Mouse (Mus musculus): ENCODE results near the gene Tcfl5.

Tcfl5 gene

DNA sequence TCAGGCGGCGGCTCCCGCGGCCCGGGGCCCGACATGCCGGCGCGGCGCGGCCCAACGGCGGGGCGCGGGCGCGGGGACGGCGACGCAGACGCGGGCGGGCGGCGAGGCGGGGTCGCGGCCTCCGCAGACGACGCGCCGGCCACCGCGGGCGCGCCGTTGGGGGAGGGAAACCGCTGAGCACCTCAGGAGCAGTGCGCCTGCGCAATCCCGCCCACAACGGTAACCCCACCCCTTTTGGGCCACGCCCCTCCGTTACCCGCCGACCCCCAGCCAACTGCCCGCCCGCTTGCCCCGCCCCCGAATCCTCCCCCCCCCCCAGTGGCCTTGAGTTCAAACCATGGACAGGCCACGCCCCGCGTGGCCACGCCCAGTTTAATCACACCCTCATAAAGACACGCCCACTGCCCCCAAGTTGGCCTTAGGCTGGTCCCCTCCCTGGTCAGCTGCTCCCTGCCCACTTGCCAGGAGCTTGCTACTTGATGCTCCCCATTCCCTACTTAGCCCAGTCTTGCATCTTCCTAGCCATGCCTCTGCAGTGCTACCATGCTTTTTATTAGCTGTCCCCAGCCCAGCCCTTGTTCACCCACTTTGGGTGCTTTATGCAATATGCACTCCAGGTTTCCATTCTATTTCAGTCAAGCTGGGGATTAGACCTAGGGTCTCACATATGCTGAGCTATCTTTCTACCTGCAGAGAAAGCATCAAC, at the start of gene Tcfl5:
Gene Tcfl5, minus strand, starts transcription at position 154 of the 706 bp plus-strand sequence.
- DNase-seq (ENCODE audit: low spot score in 2 of 2), result no peak

DNA sequence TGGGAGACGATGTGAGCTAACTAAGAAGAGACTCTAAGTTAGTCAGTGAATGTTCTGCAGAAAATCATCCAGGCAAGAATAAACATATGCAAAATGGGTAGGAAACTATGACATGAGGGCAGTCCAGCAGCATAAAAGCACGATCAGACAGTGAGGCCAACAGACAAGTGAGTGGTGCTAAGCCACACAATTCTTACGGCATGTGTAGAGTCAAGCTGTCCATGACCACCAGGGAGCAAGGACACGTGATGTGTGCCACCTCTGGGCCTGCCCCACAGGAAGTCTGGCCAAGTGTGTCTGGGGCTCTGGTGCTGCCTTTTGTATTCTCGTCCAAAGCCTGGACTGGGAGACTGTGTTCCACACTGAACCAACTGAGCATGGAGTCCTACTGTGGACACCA, 47.3 kb upstream of the Tcfl5 start:
- DNase-seq (ENCODE audit: low spot score in 2 of 2), result no peak

DNA sequence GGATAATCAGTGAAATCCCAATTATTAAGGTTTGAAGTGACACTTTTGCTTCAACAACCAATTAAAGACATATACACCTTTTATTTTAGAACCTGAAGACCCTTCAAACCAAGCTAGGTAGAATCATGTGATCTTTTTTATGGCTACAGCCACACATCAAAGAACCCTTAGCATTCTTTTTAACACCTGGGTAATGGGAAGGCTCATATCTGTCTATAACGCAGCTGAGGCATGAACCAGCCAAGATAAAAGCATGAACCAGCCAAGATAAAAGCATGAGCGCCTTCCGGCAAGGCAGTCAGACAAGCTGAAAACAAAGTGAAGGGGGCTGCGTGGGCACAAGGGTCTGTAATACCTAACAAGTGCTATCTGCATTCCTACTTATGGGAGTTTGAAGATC, 41.5 kb upstream of the Tcfl5 start:
- DNase-seq (ENCODE audit: low spot score in 2 of 2), result no peak

DNA sequence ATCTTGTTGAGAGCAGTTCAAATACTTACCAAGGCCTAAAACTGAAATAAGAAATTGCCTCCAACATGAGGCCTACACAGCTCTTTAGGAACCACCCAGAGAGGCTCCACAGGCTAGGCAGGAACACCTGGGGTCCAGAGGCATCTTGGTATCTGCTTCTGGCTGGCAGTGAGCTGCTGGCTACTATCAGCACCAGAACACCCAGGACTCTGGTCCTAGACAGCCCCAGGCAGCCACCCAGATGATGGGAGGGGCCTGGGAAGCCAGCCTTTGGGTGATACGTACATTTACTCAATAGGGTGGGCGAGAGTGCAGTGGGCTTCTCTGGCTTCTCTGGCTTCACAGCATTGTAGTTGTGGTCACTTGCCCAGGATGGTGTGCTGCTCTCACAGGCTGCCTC, 41.0 kb upstream of the Tcfl5 start:
- DNase-seq (ENCODE audit: low spot score in 2 of 2), result no peak

DNA sequence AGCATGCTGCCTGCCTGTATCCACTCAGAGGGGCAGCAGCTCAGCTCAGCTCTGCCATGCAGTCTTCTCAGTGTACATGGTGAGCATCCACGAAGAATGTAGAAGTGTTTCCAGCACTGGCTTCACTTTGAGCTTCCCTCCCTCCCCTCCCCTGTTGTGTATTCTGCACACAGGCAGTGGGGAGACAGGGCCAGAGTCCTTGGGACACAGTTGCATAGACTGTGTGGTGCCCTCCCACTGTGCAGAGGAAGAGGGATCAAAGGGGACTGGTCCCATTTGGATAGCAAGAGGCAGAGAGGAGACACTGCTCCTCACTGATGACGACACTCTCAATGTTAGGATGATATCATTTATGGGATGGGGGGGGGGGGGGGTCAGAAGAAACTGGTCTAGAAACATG, 38.7 kb upstream of the Tcfl5 start:
- DNase-seq (ENCODE audit: low spot score in 2 of 2), result no peak

DNA sequence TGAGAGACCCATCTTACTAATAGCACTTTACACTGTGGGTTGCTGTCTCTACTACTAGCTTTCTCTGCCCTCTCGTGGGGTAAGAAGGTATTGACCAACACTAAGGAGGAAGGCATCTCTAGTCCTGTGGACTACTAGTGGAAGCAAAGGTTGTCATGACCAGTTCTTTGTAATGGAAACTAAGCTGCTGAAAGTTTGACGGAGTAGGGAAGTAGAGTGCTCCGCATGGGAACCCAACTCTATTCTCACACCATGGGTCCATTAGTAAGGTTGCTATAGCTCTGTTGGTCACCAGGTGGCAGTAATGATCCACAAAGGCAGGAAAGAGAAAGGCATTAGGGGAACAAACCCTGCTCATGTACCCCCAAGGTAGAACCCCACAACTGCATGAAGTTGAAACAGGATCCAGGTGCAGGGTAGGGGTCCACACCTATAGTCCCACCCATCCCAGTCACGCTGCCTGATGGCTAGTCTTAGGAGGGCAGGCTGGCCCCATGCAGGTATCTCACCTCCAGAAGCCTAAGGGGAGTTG, 36.2 kb upstream of the Tcfl5 start:
- peak in 1 of 2 experiments; percentile 56 for DNase-seq (ENCODE audit: low spot score in 2 of 2)

DNA sequence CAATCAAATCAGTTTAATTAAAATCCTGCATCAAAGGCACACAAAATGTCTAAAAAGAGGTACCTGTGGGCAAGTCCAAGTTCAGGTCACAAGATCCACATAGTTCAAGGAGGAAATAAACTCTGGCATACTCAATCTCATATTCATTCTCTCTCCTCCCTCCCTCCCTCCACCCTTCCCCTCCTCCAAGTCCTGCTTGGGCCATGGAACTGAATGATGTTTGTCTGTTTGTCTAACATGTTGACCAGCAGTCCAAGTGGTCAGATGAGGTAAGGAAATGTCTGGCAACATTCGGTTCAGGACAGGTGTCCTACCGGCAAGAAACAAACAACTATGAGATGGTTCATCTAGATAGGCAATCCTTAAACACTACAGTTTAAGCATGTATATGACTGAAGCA, 34.2 kb upstream of the Tcfl5 start:
- DNase-seq (ENCODE audit: low spot score in 2 of 2), result no peak

DNA sequence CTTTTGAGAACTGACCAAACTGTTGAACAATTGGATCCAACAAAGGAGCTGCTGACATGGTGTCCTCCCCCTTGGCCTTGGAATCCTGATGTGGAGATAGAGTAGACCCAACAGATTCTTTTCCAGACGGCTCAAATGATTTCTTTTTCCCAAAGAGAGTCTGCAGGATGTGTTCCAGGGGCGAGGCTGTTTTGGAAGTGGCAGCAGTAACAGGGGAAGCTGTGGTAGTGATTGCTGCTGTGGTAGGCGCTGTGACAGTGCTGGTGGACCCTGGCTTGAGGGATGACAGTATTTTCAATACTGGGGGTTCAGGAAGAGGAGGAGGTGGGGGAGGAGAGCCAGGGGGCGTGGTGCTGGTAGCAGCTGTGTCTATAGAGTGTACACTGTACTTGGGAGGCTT, 19.5 kb upstream of the Tcfl5 start:
- no peak for DNase-seq (ENCODE audit: low spot score in 2 of 2)

DNA sequence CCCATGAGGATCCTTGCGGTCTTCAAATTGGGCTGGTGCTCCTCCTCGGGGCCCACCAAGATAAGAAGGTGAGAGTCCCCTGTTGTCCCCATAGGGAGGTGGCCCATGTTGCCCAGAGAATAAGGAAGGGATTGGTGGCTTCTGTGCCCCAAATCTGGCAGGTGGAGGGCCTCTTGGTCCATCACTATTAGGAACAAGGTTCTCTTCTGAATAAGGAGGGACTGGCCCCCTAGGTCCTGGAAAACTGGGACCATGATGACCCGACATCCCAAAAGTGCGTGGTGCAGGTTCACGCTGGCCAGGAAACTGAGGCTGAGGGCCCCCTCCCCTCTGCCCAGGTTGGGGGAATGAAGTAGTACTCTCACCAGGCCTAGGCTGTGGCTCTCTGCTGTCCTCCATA, 18.0 kb upstream of the Tcfl5 start:
- DNase-seq (ENCODE audit: low spot score in 2 of 2), result no peak

DNA sequence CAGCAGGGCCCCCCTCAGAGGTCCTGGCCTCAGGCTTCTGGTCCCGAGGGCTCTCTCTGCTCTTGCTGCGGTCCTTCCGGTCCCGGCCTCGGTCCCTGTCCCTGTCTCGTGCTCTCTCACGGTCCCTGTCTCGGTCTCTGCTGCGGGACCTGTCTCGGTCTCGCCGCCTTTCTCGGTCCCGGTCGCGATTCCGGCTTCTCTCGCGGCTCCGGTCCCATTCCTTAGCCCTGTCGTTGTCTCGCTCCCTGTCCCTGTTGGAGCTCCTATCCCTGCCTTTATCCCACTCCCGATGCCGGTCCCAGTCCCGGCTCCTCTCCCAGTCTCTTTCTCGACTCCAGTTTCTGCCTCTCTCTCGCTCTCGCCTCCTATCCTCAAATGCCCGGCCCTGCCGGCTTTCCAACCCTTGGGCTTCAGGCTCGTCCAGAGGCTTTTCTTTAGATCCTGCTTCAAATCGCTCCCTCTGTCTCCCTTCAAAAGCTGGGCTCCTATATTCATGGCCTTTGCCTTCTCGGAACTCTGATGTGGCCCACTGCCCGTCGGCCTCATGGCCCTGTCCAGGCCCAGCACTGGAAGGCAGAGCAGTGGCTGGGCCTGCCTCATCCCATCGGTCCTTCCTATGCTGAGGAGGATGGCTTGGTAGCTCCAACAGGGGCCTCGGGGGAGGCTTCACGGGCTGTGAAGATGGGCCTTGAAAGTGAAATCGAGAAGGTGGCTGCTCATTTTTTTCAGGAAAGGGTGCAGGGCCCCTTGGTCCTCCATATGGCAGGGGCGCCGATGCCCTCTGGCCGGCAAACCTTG, 17.0 kb upstream of the Tcfl5 start:
- no peak for DNase-seq (ENCODE audit: low spot score in 2 of 2)

DNA sequence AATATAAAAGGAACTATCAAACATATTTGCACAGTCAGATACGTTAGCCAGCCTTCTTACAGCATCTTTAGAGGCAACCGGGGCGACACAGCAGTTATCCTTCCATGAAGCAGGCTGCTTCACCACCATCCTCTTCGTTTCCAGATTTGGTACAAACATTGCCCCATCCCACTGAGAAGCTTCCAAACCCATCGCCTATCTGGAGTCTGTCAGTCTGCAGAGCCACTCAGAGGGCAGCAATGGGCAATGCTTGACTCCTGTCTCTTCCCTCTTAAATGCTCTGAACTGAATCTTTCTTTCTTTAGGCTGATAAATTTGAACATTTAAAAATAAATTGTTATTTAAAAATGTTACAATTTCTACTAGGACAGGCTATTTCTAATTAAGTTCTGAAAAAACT, 15.9 kb upstream of the Tcfl5 start:
- no peak for DNase-seq (ENCODE audit: low spot score in 2 of 2)

DNA sequence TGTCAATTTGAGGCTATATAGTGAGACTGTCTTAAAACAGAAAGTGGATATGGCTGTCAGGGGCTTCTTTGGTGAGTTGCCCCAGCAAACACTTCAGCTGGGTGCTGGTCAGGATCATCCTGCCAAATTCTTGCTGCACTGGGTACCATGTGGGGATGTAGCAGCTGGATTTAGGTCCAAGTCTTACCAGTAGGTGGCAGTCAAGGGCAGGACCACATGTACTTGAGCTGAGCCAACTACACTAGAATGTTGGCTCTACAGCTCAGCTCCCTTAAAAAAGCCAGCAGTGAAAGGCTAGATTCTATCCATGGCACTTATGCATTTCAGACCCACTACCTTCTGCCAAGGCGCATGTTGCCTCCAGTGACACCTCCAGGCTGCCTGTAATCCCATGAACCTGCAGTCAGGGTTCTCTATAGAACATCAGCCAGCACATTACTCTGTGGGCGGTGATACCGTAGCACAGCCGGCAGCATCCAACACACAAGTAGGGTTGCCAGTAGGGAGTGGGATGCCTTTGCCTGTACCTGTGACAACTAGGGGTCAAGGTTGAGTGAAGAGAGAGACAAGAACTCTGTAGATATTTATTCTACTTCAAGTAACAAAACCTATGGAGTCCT, 15.0 kb upstream of the Tcfl5 start:
- DNase-seq (ENCODE audit: low spot score in 2 of 2), result peak; percentile 55 to 77

DNA sequence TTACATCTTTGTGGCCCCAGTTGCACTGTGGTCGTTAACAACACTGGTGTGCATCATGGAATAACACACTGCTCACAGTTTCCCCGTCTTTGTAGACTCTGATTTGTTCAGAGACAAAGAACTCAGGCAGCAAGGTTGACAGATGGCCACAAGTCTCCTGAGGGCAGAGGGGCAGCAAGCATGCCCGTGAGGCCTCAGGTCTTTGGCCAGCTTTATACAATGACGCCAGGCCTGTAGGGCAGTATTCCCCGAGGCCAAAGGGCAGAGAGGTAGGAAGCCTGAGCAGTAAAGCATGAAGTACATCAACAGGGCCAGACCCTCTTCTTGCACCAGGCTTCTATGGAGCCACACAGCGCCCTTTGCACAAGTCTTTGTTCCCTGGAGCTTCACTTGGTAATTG, 12.6 kb upstream of the Tcfl5 start:
- no peak for DNase-seq (ENCODE audit: low spot score in 2 of 2)

DNA sequence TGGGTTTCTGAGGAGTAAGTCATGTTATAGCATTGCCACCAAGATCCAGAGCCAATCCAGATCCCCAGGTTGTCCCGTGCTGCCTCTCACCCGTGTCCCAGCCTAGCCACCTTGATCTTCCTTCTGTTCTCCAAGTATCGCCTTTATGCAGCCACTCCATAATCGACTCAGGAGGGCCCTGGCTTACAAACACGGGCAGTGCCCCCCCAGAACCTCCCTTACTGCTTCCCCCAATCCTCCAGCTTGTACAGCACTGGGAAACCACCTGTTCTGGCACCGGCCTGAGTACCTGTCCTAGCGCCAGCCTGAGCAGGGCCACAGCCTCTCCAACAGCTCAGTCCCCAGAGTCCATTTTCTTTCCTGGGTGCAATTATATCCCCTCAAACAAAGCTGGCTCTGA, 12.2 kb upstream of the Tcfl5 start:
- no peak for DNase-seq (ENCODE audit: low spot score in 2 of 2)

DNA sequence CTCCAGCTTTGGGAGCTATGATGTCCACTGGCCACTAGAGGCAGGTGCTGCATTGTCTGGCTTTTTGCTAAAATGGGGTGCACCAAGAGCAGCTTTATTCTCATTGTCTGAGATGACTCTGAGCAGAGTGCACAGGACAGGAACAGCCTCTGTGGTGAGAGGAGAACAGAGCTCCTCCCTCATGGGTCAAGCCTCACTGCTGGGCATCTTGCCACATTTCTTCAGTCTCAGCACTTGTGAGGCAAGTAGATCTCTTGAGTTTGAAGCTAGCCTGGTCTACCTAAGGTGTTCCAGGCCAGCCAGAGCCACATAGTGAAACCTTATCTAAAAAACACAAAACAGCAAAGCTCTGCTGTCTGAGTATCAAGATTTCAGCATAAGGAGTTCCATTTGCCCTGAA, 4.3 kb upstream of the Tcfl5 start:
- DNase-seq (ENCODE audit: low spot score in 2 of 2), result no peak

DNA sequence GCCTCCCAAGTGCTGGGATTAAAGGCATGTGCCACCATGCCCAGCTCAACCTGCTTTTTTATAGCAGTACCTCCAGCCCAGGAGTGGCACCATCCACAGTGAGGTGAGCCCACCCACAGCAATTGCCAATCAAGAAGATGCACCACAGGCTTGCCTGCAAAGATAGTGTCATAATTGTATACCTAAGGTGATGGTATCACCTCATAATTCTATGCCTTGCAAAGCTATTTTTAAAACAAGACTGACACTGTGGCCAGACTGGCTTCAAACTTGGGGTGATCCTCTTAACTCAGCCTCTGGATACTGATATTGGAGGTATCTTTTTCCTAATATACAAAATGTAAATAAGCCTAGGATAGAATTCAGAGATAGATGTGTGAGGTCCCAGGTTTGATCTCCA, 1.1 kb upstream of the Tcfl5 start:
- no peak for DNase-seq (ENCODE audit: low spot score in 2 of 2)

DNA sequence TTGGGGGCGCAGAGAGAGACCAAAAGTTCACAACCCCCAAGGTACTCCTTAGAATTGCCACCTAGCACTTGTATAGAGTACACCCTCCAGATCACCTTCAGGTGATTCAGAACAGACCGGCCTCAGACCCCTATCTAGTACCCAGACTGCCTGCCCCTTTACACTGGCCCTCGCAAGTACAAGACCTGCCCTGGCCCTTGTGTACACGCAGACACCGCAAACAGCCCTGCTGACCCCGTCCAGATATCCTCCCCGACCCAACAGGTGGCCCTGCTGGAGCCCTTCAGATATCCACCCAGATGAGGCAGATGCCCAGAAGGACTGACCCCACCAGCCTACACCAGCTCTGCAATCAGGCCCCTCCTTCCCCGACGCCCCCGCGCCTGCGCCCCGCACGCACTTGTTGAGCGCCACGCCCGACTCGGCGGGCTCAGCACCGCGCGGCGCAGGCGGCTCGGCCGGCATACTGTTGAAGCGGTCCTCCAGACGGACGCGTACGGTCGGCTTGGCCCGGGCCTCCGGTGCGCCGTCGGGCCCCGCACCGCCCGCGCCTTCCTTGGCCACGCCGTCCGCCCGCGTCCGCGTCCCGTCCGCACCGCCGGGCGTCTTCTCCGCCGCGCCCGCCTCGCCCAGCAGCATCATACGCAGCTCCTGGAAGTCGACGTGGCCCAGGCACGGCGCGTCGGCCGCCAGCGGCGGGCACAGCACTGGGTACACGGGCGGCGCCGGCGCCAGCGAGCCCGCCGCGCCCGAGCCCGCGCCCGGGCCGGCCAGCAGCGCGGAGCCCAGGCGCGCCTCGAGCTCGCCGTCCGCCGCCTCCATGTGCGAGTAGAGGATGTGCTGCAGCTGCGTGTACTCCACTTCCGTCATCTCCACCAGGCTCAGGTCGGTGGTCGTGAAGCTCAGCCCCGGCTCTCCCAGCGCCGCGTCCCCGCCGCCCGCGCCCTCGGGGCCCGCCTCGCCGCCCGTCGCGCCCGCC, 643 bp downstream of the Tcfl5 start:
- no peak for DNase-seq (ENCODE audit: low spot score in 2 of 2)

DNA sequence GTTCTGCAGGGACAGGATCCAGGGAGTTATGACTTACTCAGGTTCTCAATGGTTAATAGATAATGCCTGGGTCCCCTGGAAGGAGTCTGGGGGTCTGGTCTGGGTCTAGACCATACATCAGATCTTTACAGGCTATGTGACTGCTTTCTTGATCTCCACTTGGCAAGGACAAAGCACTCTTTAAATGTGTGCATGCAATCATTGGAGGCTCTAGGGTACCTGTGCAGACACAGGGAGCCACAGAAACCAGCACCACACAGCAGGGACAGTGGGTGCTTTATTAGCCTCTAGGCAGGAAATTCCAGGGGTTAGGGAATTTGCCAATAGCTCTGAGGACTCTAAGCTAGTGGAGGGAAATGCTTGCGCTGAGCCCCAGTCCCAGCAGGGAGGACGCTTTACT, 30.6 kb downstream of the Tcfl5 start:
- DNase-seq (ENCODE audit: low spot score in 2 of 2), result no peak

DNA sequence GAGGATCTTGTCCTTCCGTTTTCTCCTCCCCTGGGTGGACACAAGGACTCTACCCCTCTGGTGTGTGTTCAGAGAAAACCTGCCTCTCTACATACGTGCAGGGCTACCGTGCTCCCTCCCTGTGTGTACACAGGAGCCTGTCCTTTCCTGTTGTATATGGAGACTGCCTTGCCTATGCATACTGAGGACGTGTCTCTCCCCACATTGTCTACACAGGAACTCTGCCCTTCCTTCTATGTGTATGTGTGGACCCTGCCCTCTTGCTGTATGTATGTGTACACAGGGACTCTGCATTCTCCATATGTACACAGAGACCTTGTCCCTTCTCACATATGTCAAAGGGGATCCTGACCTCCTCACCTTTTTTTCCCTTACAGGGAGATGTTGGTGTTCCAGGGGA, 32.2 kb downstream of the Tcfl5 start:
- DNase-seq (ENCODE audit: low spot score in 2 of 2), result no peak

DNA sequence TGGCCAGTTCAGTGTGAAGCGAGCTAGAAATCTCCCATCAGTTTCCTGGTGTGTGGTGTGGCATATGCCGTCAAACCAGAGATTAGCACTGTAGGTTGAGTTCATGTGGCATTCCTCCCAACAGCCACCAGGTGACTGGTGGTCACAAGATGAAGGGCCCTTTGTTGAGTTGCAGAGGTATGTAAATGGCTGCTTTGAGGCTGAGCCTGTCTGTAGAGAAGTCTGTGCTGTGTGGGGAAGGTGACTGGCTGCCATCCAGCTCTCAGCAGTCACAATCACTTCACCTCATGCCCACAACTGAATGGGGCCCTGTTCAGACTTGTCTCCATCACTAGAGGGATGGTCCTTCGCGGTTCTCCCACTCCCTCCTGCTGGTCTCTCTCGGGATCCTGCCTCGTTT, 37.7 kb downstream of the Tcfl5 start:
- DNase-seq (ENCODE audit: low spot score in 2 of 2), result no peak

DNA sequence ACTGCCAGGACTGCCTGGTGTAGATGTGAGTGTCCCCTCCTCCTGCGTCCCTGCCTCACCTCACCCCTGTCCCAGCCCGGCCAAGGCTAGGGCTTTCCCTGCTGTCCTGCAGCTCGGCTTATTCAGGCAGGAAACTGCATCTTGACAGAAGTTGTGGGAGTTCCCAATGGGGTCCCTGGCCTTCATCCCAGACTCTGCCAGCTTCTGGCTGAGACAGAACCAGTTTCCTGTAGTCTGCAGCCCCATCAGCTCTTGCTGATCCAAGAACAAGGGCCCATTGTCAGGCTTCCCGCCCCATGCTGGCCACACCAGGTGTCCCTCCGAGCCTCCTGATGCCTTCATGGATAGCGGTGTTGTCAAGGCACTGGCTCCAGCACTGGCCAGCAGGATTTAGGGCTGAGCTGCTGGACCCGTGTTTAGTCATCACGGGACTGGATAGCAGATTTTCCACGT, 41.9 kb downstream of the Tcfl5 start:
- peak; percentile 49 to 87 for DNase-seq (ENCODE audit: low spot score in 2 of 2)

Measured in cerebellum, postnatal 4 days (tissue).